Mouse (Mus musculus) kidney, adult 2 months (tissue): ENCODE results near the gene Olfr161.
"Not testable (repeated sequence)": the region's sequence is repeated elsewhere in the genome, so short reads cannot be mapped to it uniquely, and the experiment has no call there.

Experiments used
- CTCF ChIP-seq: fragments of 200-500 bp; conservative IDR thresholded peaks from 2 replicates; pipeline ENCODE4 v1.5.1; 2011; ENCODE audit warnings: low read depth, mild to moderate bottlenecking, control low read depth, low read length, moderate library complexity, mixed read lengths; ENCODE audit not compliant: insufficient read depth, insufficient read length
- POLR2A ChIP-seq: fragments of 200-500 bp; IDR thresholded peaks from one replicate; pipeline ENCODE4 v1.6.1; 2011; ENCODE audit warnings: low read depth, low read length, control low read depth

DNA sequence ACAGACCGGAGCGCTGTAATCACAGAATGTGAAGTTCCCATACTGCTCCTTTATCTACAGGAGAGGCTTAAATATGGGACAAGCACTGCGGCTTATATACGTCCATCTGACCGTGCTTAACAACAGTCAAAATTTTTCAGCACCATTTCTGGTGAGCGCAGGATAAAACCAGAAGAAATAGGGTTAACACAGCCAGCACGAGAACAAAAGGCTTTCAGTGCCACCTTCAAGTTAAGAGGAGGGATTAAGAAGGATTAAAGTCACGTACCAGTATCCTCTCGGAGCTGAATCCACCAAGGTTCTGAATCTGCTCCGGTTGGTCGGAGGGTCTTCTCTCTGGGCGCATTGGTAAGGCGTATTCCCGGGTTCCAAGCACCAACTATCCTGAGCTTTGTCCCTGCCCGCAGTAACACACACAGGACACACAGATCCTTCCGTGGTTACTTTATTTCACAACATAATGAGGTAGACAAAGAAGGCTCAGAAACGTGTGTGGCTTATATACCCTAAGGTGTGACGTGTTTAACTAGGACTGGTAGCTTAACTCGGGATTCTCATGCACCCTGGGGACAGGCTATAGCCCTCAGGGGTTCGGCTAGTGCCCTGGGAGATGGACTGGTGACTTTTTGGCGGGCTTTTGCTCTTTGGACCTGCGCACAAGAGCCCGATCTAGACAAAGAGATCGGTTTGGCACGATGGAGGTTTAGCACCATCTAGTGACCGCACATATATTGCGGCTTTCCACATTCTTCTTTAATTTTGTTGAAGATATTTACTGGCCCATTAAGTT, 41.9 kb downstream of the Olfr161 start:
- 0 out of 2 replicates have a peak, but pooled peaks have one; percentile 16 for TF ChIP-seq CTCF
- TF ChIP-seq POLR2A, result not testable (repeated sequence)
